Mouse (Mus musculus) myocyte (in vitro differentiated cells): ENCODE results near the gene Atp6v1g1. TPM values are rescaled to one million over a fixed set of nuclear protein-coding genes. Genes with fewer than 3 reads are reported as not detected.

Source experiments
- H3K27me3 ChIP-seq: one replicate; pipeline ENCODE4 v1.6.1; 2011; ENCODE audit not compliant: control insufficient read depth, insufficient read depth, insufficient read length
- H3K36me3 ChIP-seq: one replicate; pipeline ENCODE4 v1.6.1; 2011; ENCODE audit not compliant: control insufficient read depth, insufficient read depth
- H3K4me2 ChIP-seq: one replicate; pipeline ENCODE4 v1.6.1; 2011; ENCODE audit warnings: low read depth, control low read depth
- H3K4me3 ChIP-seq: one replicate; pipeline ENCODE4 v1.5.1; 2011; ENCODE audit warnings: mild to moderate bottlenecking, control low read depth, moderate library complexity
- H3K79me2 ChIP-seq: one replicate; pipeline ENCODE4 v1.6.1; 2011; ENCODE audit not compliant: control insufficient read depth, insufficient read depth
- H3ac ChIP-seq: one replicate; pipeline ENCODE4 v1.6.1; 2011; ENCODE audit not compliant: control insufficient read depth, insufficient read length
- CEBPB ChIP-seq: IDR thresholded peaks from 2 replicates; pipeline ENCODE4 v1.6.1; 2011; ENCODE audit warnings: mild to moderate bottlenecking, moderate library complexity; ENCODE audit not compliant: poor library complexity, insufficient read depth, severe bottlenecking
- E2F4 ChIP-seq: IDR thresholded peaks from one replicate; pipeline ENCODE4 v1.6.1; 2011; ENCODE audit warnings: mild to moderate bottlenecking, control low read depth, moderate library complexity; ENCODE audit not compliant: insufficient read depth
- MAX ChIP-seq: IDR thresholded peaks from one replicate; pipeline ENCODE4 v1.6.1; 2011; ENCODE audit warnings: low read depth, mild to moderate bottlenecking, control low read depth
- MYOD1 ChIP-seq, 3 experiments: IDR thresholded peaks; one replicate each; pipeline ENCODE4 v1.6.1; 2011; ENCODE audit warnings: control low read depth in 2 of 3, low read depth in 2 of 3, mild to moderate bottlenecking in 2 of 3, moderate library complexity in 1 of 3; ENCODE audit not compliant: insufficient read length in 2 of 3, control insufficient read depth in 1 of 3
- MYOG ChIP-seq, 3 experiments: IDR thresholded peaks; one replicate each; pipeline ENCODE4 v1.6.1; 2011; ENCODE audit warnings: control low read depth in 2 of 3, low read depth in 2 of 3, mild to moderate bottlenecking in 2 of 3; ENCODE audit not compliant: insufficient read length in 2 of 3, control insufficient read depth in 1 of 3, insufficient read depth in 1 of 3
- POLR2A ChIP-seq: IDR thresholded peaks from one replicate; pipeline ENCODE4 v1.6.1; 2011; ENCODE audit warnings: low read depth, mild to moderate bottlenecking, control low read depth, moderate library complexity; ENCODE audit not compliant: insufficient read length
- POLR2AphosphoS2 ChIP-seq: IDR thresholded peaks from one replicate; pipeline ENCODE4 v1.6.1; 2011; ENCODE audit warnings: low read depth, control low read depth; ENCODE audit not compliant: insufficient read length
- REST ChIP-seq: IDR thresholded peaks from one replicate; pipeline ENCODE4 v1.6.1; 2011; ENCODE audit warnings: mild to moderate bottlenecking, control low read depth, moderate library complexity; ENCODE audit not compliant: insufficient read depth, insufficient read length
- SRF ChIP-seq: IDR thresholded peaks from one replicate; pipeline ENCODE4 v1.6.1; 2011; ENCODE audit warnings: low read depth; ENCODE audit not compliant: control insufficient read depth, insufficient read length
- TCF12 ChIP-seq: IDR thresholded peaks from one replicate; pipeline ENCODE4 v1.6.1; 2011; ENCODE audit warnings: mild to moderate bottlenecking, control low read depth; ENCODE audit not compliant: poor library complexity, insufficient read depth, severe bottlenecking
- TCF3 ChIP-seq: IDR thresholded peaks from one replicate; pipeline ENCODE4 v1.6.1; 2011; ENCODE audit warnings: low read depth, control low read depth; ENCODE audit not compliant: insufficient read length
- USF1 ChIP-seq: IDR thresholded peaks from one replicate; pipeline ENCODE4 v1.6.1; 2011; ENCODE audit warnings: low read depth, mild to moderate bottlenecking, control low read depth, moderate library complexity
- polyA plus RNA-seq: library from polyadenylated mRNA; unstranded; fragments of >200 nt; fragmentation: generic; extraction: Trizol; gene quantifications from one replicate; pipeline ENCODE4 v1.2.1, GENCODE M21; 2012; ENCODE audit warnings: missing spikeins

The Atp6v1g1 gene
- polyA plus RNA-seq, 1 experiment, result 447 TPM

- Histone ChIP-seq H3ac (no peak overlapping the region), H3K27me3 (no peaks in the 10 kb centered on the region), H3K36me3 (no peaks in the 10 kb centered on the region), H3K79me2 (no peaks in the 10 kb centered on the region), H3K4me3 (no peak overlapping the region), H3K4me2 (no peak overlapping the region)
- TF ChIP-seq MYOG (IDR thresholded peaks at IDR 0.05; ENCODE audit: control insufficient read depth in 1 of 3, insufficient read depth in 1 of 3, insufficient read length in 2 of 3, low read depth in 2 of 3) (no peak), MAX (no peak), MYOD1 (IDR thresholded peaks at IDR 0.05; ENCODE audit: control insufficient read depth in 1 of 3, insufficient read length in 2 of 3, low read depth in 2 of 3) (no peak), TCF12 (no peak)
Observed at GRCm38 (mm10) chr4:63501050-63501449, 43.5 kb upstream of the Atp6v1g1 start.

DNA sequence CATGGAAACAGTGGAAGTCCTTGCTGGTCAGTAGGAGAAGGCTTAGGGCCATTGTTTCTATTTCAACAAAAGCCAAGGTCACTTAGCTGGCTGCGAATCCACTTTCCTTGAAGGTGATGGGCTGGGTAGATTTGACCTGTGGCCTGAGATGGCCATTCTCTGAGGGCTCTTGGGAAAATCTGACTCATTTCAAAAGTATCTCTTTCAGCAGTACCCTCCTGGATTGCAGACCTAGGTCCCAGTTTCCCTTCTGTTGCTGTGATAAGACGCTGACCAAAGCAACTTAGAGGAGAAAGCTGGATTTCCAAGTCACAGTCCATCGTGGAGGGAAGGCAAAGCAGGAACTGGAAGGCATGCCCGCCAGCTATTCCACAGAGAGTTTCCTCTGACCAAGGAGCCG is 40.6 kb upstream of the Atp6v1g1 start:
- no peaks in the 10 kb centered on the region for H3K36me3 ChIP-seq
- H3ac ChIP-seq, result no peak overlapping the region
- TF ChIP-seq POLR2AphosphoS2, result no peak
- TF ChIP-seq MYOG (IDR thresholded peaks at IDR 0.05; ENCODE audit: control insufficient read depth in 1 of 3, insufficient read depth in 1 of 3, insufficient read length in 2 of 3, low read depth in 2 of 3), result no peak
- TF ChIP-seq CEBPB, result no peak
- TF ChIP-seq MAX, result no peak
- TF ChIP-seq REST, result no peak
- TF ChIP-seq MYOD1 (IDR thresholded peaks at IDR 0.05; ENCODE audit: control insufficient read depth in 1 of 3, insufficient read length in 2 of 3, low read depth in 2 of 3), result no peak

DNA sequence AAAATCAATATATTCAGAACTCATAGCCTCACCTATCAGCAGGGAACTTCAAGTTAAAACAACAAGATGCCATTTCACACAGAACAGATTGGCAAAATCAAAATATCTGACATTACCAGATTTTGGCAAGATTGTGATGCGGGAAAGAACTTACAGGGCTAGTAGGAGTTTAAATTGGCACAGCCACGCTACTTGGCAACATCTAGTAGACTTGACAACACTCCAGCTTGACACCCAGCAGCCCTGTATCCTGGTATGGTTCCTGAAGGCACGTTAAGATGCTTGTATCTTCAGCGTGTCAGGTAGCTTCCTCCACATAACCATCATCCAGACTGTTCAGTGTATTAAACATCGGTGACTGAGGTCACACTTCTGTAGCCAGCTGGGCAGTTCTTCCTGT is 37.1 kb upstream of the Atp6v1g1 start:
- Histone ChIP-seq H3K79me2 (no peaks in the 10 kb centered on the region), H3K36me3 (no peaks in the 10 kb centered on the region), H3K27me3 (no peaks in the 10 kb centered on the region), H3K4me3 (no peak overlapping the region), H3K4me2 (no peak overlapping the region), H3ac (no peak overlapping the region)
- no peak for TF ChIP-seq TCF12
- TF ChIP-seq CEBPB, result no peak
- TF ChIP-seq USF1, result no peak
- TF ChIP-seq TCF3, result no peak
- no peak for TF ChIP-seq MYOD1 (IDR thresholded peaks at IDR 0.05; ENCODE audit: control insufficient read depth in 1 of 3, insufficient read length in 2 of 3, low read depth in 2 of 3)
- no peak for TF ChIP-seq E2F4
- TF ChIP-seq MYOG (IDR thresholded peaks at IDR 0.05; ENCODE audit: control insufficient read depth in 1 of 3, insufficient read depth in 1 of 3, insufficient read length in 2 of 3, low read depth in 2 of 3), result no peak

More for the DNA sequence above, 40.6 kb upstream of the Atp6v1g1 start:
- no peak overlapping the region for H3K4me3 ChIP-seq
- no peak overlapping the region for H3K4me2 ChIP-seq
- H3K27me3 ChIP-seq, result no peaks in the 10 kb centered on the region
- no peaks in the 10 kb centered on the region for H3K79me2 ChIP-seq

GRCm38 (mm10) chr4:63508232-63508631 is 36.3 kb upstream of the Atp6v1g1 start:
- Histone ChIP-seq H3ac (no peak overlapping the region), H3K79me2 (no peaks in the 10 kb centered on the region), H3K4me2 (no peak overlapping the region), H3K4me3 (no peak overlapping the region), H3K27me3 (no peaks in the 10 kb centered on the region), H3K36me3 (no peaks in the 10 kb centered on the region)
- no peak for TF ChIP-seq POLR2A
- TF ChIP-seq CEBPB, result no peak

- H3K4me3 ChIP-seq, result no peak overlapping the region
- H3ac ChIP-seq, result no peak overlapping the region
- no peaks in the 10 kb centered on the region for H3K36me3 ChIP-seq
- H3K27me3 ChIP-seq, result no peaks in the 10 kb centered on the region
- H3K79me2 ChIP-seq, result no peaks in the 10 kb centered on the region
- TF ChIP-seq SRF (no peak), POLR2A (no peak), TCF3 (no peak), E2F4 (no peak), TCF12 (no peak), USF1 (no peak), MYOD1 (IDR thresholded peaks at IDR 0.05; ENCODE audit: control insufficient read depth in 1 of 3, insufficient read length in 2 of 3, low read depth in 2 of 3) (no peak), REST (no peak), MYOG (IDR thresholded peaks at IDR 0.05; ENCODE audit: control insufficient read depth in 1 of 3, insufficient read depth in 1 of 3, insufficient read length in 2 of 3, low read depth in 2 of 3) (no peak), MAX (no peak), CEBPB (no peak), POLR2AphosphoS2 (no peak)
- H3K4me2 ChIP-seq, result no peak overlapping the region
Observed at GRCm38 (mm10) chr4:63512921-63513320, 31.7 kb upstream of the Atp6v1g1 start.
